Mouse (Mus musculus) mammary gland, adult 2 months (tissue): ENCODE results near the gene Pld5. TPM values are rescaled to one million over a fixed set of nuclear protein-coding genes. Genes with fewer than 3 reads are reported as not detected.

Experiments
- polyA plus RNA-seq: library from polyadenylated mRNA; depleted of rRNA; stranded (reverse); fragments of >200 nt; gene quantifications from 2 replicates; pipeline ENCODE4 v1.2.3, GENCODE M21; 2012; ENCODE audit warnings: low replicate concordance; rRNA removed

The Pld5 gene
- polyA plus RNA-seq: 0.17 and 0.47 TPM in 2 replicates

GRCm38 (mm10) chr1:176274667-176275610 is at the start of gene Pld5:
Gene Pld5 (minus strand): TSS chr1:176275312.

GRCm38 (mm10) chr1:175979014-175979413 is 296.1 kb downstream of the Pld5 start, which contains the start of gene Rbm8a2:
Gene Rbm8a2 (minus strand): TSS chr1:175979114.

GRCm38 (mm10) chr1:175920029-175920428 is 355.1 kb downstream of the Pld5 start, which contains the start of gene Gm38100:
Gene Gm38100 (plus strand): TSS chr1:175920329.

